Mouse (Mus musculus) midbrain, embryonic 12.5 days (tissue): ENCODE data around the gene Gria2. TPM values are rescaled to one million over a fixed set of nuclear protein-coding genes. Genes with fewer than 3 reads are reported as not detected.

Source experiments
- ATAC-seq: fragments of 200-750 bp; cut with Nextera tagmentation; 2 replicates; pipeline ENCODE4 v1.8.0; 2017; ENCODE audit warnings: low read depth, moderate TSS enrichment, moderate library complexity; ENCODE audit not compliant: low FRiP score
- H3K27ac ChIP-seq: fragments of 300-500 bp; sonication (generic); replicated peaks from 2 replicates; pipeline ENCODE4 v1.5.1; 2016; ENCODE audit warnings: mild to moderate bottlenecking
- H3K27me3 ChIP-seq: fragments of 300-500 bp; sonication (generic); 2 replicates; pipeline ENCODE4 v1.6.1; 2016; ENCODE audit warnings: mild to moderate bottlenecking
- H3K36me3 ChIP-seq: fragments of 300-500 bp; sonication (generic); 2 replicates; pipeline ENCODE4 v1.6.1; 2016
- H3K4me1 ChIP-seq: fragments of 300-500 bp; sonication (generic); 2 replicates; pipeline ENCODE4 v1.6.1; 2016
- H3K4me2 ChIP-seq: fragments of 300-500 bp; sonication (generic); replicated peaks from 2 replicates; pipeline ENCODE4 v1.6.1; 2016; ENCODE audit warnings: mild to moderate bottlenecking, moderate library complexity
- H3K4me3 ChIP-seq: fragments of 300-500 bp; sonication (generic); 2 replicates; pipeline ENCODE4 v1.5.1; 2016; ENCODE audit warnings: mild to moderate bottlenecking
- H3K9ac ChIP-seq: fragments of 300-500 bp; sonication (generic); replicated peaks from 2 replicates; pipeline ENCODE4 v1.6.1; 2016; ENCODE audit warnings: mild to moderate bottlenecking, moderate library complexity
- H3K9me3 ChIP-seq: fragments of 300-500 bp; sonication (generic); 2 replicates; pipeline ENCODE4 v1.6.1; 2016; ENCODE audit warnings: mild to moderate bottlenecking
- WGBS: fragments of 180-500 bp; shearing (Covaris S2); methylation state at CpG from one replicate; pipeline ENCODE4 v1.1.7; 2016; 5-methylcytosine and 5-hydroxymethylcytosine counted together
- polyA plus RNA-seq: library from polyadenylated mRNA; unstranded; fragments of >200 nt; fragmentation: Nextera tagmentation; extraction: Ambion mirVana; gene quantifications from 2 replicates; pipeline ENCODE4 v1.2.1, GENCODE M21; 2016

Gria2 gene
- polyA plus RNA-seq: 37.5 and 44.2 TPM in 2 replicates

GRCm38 (mm10) chr3:80802596-80803081 lies at the start of gene Gria2:
TSS of gene Gria2 (minus strand) at chr3:80802835.
- H3K9ac ChIP-seq: peak within 1 kb of the TSS; percentile 72
- H3K4me3 ChIP-seq: peak within 1 kb of the TSS; percentile 60
- no peaks in the 10 kb centered on the region for H3K27me3 ChIP-seq
- peak; percentile 92 for ATAC-seq
- peaks cover 3% of the 10 kb centered on the region; the same call in 1 of the 2 replicates for H3K4me1 ChIP-seq
- H3K36me3 ChIP-seq: no peaks in the 10 kb centered on the region
- peak within 1 kb of the TSS; percentile 81 for H3K4me2 ChIP-seq
- peak within 1 kb of the TSS; percentile 79 for H3K27ac ChIP-seq
- no peaks in the 10 kb centered on the region for H3K9me3 ChIP-seq
- 1% methylated on average over 35 of the region's 35 CpGs for WGBS

GRCm38 (mm10) chr3:80850947-80851346 lies 48.3 kb upstream of the Gria2 start:
- H3K9me3 ChIP-seq: no peaks in the 10 kb centered on the region
- H3K4me2 ChIP-seq: no peak overlapping the region
- ATAC-seq: no peak
- H3K9ac ChIP-seq: no peak overlapping the region
- H3K27ac ChIP-seq: no peak overlapping the region
- no peaks in the 10 kb centered on the region for H3K4me1 ChIP-seq
- H3K27me3 ChIP-seq: no peaks in the 10 kb centered on the region
- H3K36me3 ChIP-seq: no peaks in the 10 kb centered on the region
- WGBS: 88% methylated on average over 10 of the region's 10 CpGs
- H3K4me3 ChIP-seq: no peak overlapping the region

- Histone ChIP-seq H3K36me3 (no peaks in the 10 kb centered on the region), H3K4me2 (no peak overlapping the region), H3K9me3 (no peaks in the 10 kb centered on the region), H3K27ac (no peak overlapping the region), H3K4me3 (no peak overlapping the region), H3K4me1 (no peaks in the 10 kb centered on the region), H3K27me3 (no peaks in the 10 kb centered on the region), H3K9ac (no peak overlapping the region)
- WGBS: 86% methylated on average over 2 of the region's 2 CpGs
- no peak for ATAC-seq
Measured at GRCm38 (mm10) chr3:80845634-80846033, 43.0 kb upstream of the Gria2 start.

GRCm38 (mm10) chr3:80839845-80840244 lies 37.2 kb upstream of the Gria2 start:
- H3K27me3 ChIP-seq: no peaks in the 10 kb centered on the region
- H3K9ac ChIP-seq: no peak overlapping the region
- H3K4me3 ChIP-seq: no peak overlapping the region
- no peaks in the 10 kb centered on the region for H3K36me3 ChIP-seq
- 86% methylated on average over 5 of the region's 5 CpGs for WGBS
- H3K4me1 ChIP-seq: no peaks in the 10 kb centered on the region
- H3K27ac ChIP-seq: no peak overlapping the region
- no peak for ATAC-seq
- no peak overlapping the region for H3K4me2 ChIP-seq
- H3K9me3 ChIP-seq: no peaks in the 10 kb centered on the region

- Histone ChIP-seq H3K4me1 (no peaks in the 10 kb centered on the region), H3K4me3 (no peak overlapping the region), H3K27ac (no peak overlapping the region), H3K9ac (no peak overlapping the region), H3K4me2 (no peak overlapping the region), H3K27me3 (no peaks in the 10 kb centered on the region), H3K36me3 (no peaks in the 10 kb centered on the region), H3K9me3 (no peaks in the 10 kb centered on the region)
- 57% methylated on average over 3 of the region's 3 CpGs for WGBS
- no peak for ATAC-seq
Measured at GRCm38 (mm10) chr3:80837583-80837982, 34.9 kb upstream of the Gria2 start.

- H3K36me3 ChIP-seq: no peaks in the 10 kb centered on the region
- no peaks in the 10 kb centered on the region for H3K27me3 ChIP-seq
- no peak overlapping the region for H3K27ac ChIP-seq
- H3K9ac ChIP-seq: no peak overlapping the region
- no peak for ATAC-seq
- H3K4me1 ChIP-seq: no peaks in the 10 kb centered on the region
- 86% methylated on average over 1 of the region's 1 CpGs for WGBS
- no peak overlapping the region for H3K4me3 ChIP-seq
- no peak overlapping the region for H3K4me2 ChIP-seq
- no peaks in the 10 kb centered on the region for H3K9me3 ChIP-seq
Measured at GRCm38 (mm10) chr3:80823975-80824374, 21.3 kb upstream of the Gria2 start.

GRCm38 (mm10) chr3:80818619-80819018 lies 16.0 kb upstream of the Gria2 start:
- H3K4me2 ChIP-seq: no peak overlapping the region
- no peak for ATAC-seq
- no peak overlapping the region for H3K9ac ChIP-seq
- H3K9me3 ChIP-seq: no peaks in the 10 kb centered on the region
- H3K4me3 ChIP-seq: no peak overlapping the region
- no peaks in the 10 kb centered on the region for H3K36me3 ChIP-seq
- WGBS: 92% methylated on average over 1 of the region's 1 CpGs
- H3K27ac ChIP-seq: no peak overlapping the region
- H3K27me3 ChIP-seq: no peaks in the 10 kb centered on the region
- H3K4me1 ChIP-seq: no peaks in the 10 kb centered on the region

GRCm38 (mm10) chr3:80813734-80814133 lies 11.1 kb upstream of the Gria2 start:
- H3K27me3 ChIP-seq: no peaks in the 10 kb centered on the region
- H3K9ac ChIP-seq: no peak overlapping the region
- ATAC-seq: no peak
- H3K36me3 ChIP-seq: no peaks in the 10 kb centered on the region
- H3K4me1 ChIP-seq: no peaks in the 10 kb centered on the region
- no peaks in the 10 kb centered on the region for H3K9me3 ChIP-seq
- H3K4me3 ChIP-seq: no peak overlapping the region
- no peak overlapping the region for H3K4me2 ChIP-seq
- no peak overlapping the region for H3K27ac ChIP-seq

- Histone ChIP-seq H3K4me3 (no peak overlapping the region), H3K9me3 (no peaks in the 10 kb centered on the region), H3K36me3 (no peaks in the 10 kb centered on the region), H3K9ac (no peak overlapping the region), H3K4me2 (no peak overlapping the region), H3K4me1 (no peaks in the 10 kb centered on the region), H3K27ac (no peak overlapping the region), H3K27me3 (no peaks in the 10 kb centered on the region)
- ATAC-seq: no peak
- WGBS: 79% methylated on average over 3 of the region's 3 CpGs
Measured at GRCm38 (mm10) chr3:80812237-80812636, 9.6 kb upstream of the Gria2 start.

GRCm38 (mm10) chr3:80805327-80805726 lies 2.7 kb upstream of the Gria2 start:
- H3K4me1 ChIP-seq: peaks cover under 1% of the 10 kb centered on the region; the same call in 1 of the 2 replicates
- H3K9ac ChIP-seq: no peak overlapping the region
- H3K4me2 ChIP-seq: no peak overlapping the region
- 20% methylated on average over 1 of the region's 1 CpGs for WGBS
- H3K36me3 ChIP-seq: no peaks in the 10 kb centered on the region
- H3K27me3 ChIP-seq: no peaks in the 10 kb centered on the region
- no peak for ATAC-seq
- no peak overlapping the region for H3K27ac ChIP-seq
- H3K9me3 ChIP-seq: no peaks in the 10 kb centered on the region
- H3K4me3 ChIP-seq: no peak overlapping the region

- Histone ChIP-seq H3K27ac (no peak overlapping the region), H3K4me2 (no peak overlapping the region), H3K36me3 (no peaks in the 10 kb centered on the region), H3K27me3 (no peaks in the 10 kb centered on the region), H3K4me3 (no peak overlapping the region), H3K9me3 (no peaks in the 10 kb centered on the region), H3K9ac (no peak overlapping the region), H3K4me1 (peaks cover 3% of the 10 kb centered on the region; the same call in 1 of the 2 replicates)
- 51% methylated on average over 1 of the region's 1 CpGs for WGBS
- ATAC-seq: no peak
Measured at GRCm38 (mm10) chr3:80803811-80804210, 1.2 kb upstream of the Gria2 start.

GRCm38 (mm10) chr3:80803211-80803610 lies 576 bp upstream of the Gria2 start:
- peak overlapping the region; percentile 72; the same call in 1 of the 2 replicates for H3K9ac ChIP-seq
- H3K27me3 ChIP-seq: no peaks in the 10 kb centered on the region
- WGBS: 46% methylated on average over 8 of the region's 8 CpGs
- no peaks in the 10 kb centered on the region for H3K9me3 ChIP-seq
- no peak for ATAC-seq
- H3K4me3 ChIP-seq: peak overlapping the region; percentile 60
- peak overlapping the region; percentile 79 for H3K27ac ChIP-seq
- H3K4me2 ChIP-seq: peak overlapping the region; percentile 81
- H3K4me1 ChIP-seq: peaks cover 3% of the 10 kb centered on the region; the same call in 1 of the 2 replicates
- H3K36me3 ChIP-seq: no peaks in the 10 kb centered on the region

GRCm38 (mm10) chr3:80801827-80802310 lies 766 bp downstream of the Gria2 start:
- Histone ChIP-seq H3K4me3 (peak overlapping the region; percentile 60), H3K27ac (peak overlapping the region; percentile 79)
- ATAC-seq: no peak

More at GRCm38 (mm10) chr3:80801827-80802310, 766 bp downstream of the Gria2 start:
- 16% methylated on average over 6 of the region's 6 CpGs for WGBS
- Histone ChIP-seq H3K4me1 (peaks cover 3% of the 10 kb centered on the region; the same call in 1 of the 2 replicates), H3K9ac (peak overlapping the region; percentile 72), H3K4me2 (peak overlapping the region; percentile 81), H3K9me3 (no peaks in the 10 kb centered on the region), H3K36me3 (no peaks in the 10 kb centered on the region), H3K27me3 (no peaks in the 10 kb centered on the region)
